Mouse (Mus musculus): Measurements from ENCODE around the gene B4galt2.
A peak's percentile ranks its signal among the peaks of the same experiment; 100 is the strongest.

The B4galt2 gene

GRCm38 (mm10) chr4:117906196-117906595 is 22.9 kb upstream of the B4galt2 start:
- DNase-seq, result peak; percentile 12

- DNase-seq, result no peak
These were observed 21.5 kb upstream of the B4galt2 start for GRCm38 (mm10) chr4:117904761-117905160.

DNA sequence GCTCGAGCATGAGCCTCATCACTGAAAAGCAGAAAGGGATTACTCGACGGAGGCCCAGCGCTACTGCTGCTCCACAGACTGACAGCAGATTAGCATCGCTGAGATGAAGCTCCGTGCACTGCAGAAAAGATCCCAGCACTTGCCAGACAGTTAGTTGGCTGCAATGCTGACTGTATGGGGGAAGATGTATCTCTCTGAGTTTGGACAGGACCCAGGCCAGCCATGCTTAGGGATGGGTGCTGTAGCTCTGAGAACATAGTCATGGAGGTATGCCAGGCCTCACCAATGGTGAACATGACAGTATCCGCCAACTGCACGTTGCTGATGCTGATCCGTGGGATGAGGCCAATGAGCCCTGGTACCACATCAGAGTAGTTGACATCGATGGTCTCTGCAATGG is 20.8 kb upstream of the B4galt2 start:
- DNase-seq, result no peak

DNA sequence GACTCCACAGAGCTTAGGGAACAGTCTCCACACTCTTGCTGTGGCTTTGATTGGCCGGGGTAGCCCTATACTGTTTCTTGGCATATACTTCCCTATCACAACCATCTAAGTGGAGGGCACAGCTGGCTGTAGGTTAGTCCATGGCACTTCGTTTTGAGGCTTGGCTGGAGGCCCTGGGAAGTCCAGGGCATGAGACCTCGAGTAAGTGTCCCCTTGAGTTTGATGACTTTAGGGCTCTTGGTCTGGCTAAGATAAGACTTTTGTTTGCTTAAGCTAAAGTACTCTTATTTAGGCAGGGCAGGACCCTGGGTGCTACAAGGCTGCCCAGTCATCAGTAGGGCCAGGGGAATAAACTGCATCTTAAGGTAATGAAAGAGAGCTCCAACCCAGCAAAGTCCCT is 14.8 kb upstream of the B4galt2 start:
- no peak for DNase-seq

DNA sequence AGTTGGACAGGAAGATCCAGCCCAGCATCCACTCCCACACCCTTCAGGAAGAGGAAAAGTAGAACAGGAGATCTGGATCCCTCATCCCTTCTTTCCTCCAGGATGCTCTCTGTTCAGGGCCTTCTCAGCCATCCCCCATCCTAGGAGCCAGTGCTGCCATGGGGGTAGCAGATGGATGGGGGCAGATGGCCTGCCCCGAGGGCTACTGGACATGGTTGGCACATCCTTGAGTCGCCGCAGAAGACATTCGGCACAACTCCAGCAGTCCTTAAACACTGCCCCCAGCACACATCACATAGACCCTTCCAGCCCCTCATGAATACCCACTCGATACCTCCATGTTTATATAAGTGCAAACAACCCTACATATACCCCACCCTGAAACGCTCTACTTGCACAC is 12.7 kb upstream of the B4galt2 start:
- DNase-seq, result no peak

- DNase-seq, result no peak
These were observed 12.1 kb upstream of the B4galt2 start for GRCm38 (mm10) chr4:117895339-117895738.

DNA sequence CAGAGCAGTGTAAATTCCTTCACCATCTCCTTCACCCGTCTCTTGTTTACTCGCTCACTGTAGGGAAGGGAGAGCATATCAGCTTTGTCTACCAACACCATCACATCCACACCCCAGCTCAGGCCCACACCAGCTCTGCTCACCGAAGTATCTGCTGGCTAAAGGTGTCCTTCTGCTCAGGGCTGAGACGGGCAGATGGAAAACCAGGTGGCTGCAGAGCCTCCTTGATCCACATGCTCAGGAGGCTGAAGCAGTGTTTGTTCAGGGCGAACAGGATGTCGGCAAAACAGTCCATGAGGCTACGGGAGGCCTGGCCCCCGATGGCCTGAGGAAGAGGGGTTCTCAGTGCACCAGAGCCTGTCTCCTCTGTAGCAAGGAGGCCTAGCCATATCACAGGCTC is 11.3 kb upstream of the B4galt2 start:
- no peak for DNase-seq

DNA sequence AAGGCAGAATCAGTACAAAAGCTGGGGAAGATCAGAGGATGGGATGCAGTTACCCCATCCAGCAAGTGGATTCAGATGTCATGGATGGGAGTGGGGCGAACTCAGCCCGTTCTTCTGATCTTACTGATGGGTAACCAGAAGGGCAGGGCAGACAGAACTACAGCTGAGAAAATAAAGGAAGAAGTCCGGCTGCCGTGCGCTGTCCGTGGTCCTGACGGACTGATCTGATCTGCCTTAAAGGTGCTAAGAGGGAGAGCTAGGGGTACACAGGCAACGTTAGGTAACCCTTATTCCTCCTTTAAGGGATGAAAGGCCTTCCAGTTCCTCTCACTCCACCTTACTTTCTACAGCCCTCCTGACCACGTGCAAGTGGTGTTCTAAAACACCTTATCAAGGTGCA is 10.1 kb upstream of the B4galt2 start:
- peak; percentile 62 for DNase-seq

- peak; percentile 82 for DNase-seq
These were observed 8.5 kb upstream of the B4galt2 start, which contains the start of gene Dph2 for GRCm38 (mm10) chr4:117891738-117892161. Gene Dph2, minus strand, starts transcription at chr4:117892032.

DNA sequence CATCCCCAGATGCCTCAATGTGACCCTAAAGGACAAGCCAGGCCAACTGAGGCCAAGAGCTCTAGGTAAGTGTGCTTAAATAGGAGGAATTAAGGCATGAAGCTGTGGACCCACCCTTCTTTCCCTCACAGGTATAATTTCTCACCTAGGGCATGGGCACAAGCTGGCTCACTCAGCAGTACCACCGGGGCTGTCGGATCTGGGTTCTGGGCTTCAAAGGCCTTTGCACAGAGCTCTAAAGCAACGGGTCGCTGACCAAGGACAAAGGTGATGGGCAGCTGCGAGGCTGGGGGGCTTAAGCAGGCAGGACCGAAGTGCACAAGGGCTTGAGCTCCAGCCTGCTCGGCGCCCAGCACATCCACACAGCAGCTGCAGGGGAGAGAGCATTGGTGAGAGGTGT is 7.5 kb upstream of the B4galt2 start:
- DNase-seq, result no peak

DNA sequence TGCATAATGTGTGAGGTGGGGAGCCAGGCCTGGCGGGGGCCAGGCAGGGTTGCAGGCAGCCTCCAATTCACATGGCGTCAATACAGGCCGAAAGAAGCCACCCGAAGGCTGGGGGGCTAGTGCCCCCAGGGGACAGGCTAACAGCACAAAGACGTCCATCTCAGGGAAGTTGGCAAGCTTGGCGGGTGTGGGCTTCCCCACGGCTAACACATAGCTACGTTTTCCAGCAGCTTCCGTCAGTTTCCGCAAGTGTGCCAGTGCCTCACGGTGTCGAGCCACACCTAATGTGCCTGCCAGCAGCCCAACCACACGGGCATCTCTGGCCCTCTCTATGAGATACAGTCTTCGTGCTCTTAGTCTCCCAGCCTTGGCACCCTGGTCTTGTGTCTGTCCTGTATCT is 6.7 kb upstream of the B4galt2 start:
- DNase-seq, result no peak

DNA sequence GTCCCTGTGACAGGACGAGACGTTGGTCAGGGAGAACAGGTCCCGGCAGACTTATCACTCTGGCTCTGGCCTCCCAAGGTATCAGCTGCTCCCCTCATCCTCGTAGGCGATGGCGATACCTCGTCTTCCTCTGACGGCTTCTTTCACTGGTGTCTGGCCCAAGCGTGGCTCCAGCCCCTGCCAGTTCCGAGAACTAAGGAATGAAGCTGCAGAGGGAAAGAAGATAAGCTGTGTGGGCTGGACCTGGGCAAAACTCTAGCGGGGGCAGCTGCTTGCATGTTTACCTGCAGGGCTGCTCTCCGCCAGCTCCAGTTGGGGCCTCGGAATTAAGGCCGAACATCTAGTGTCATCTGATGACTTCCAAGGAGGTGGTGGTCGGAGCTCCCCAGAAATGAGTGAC is 6.2 kb upstream of the B4galt2 start:
- DNase-seq, result no peak

- no peak for DNase-seq
These were observed 4.6 kb upstream of the B4galt2 start for GRCm38 (mm10) chr4:117887920-117888319.

DNA sequence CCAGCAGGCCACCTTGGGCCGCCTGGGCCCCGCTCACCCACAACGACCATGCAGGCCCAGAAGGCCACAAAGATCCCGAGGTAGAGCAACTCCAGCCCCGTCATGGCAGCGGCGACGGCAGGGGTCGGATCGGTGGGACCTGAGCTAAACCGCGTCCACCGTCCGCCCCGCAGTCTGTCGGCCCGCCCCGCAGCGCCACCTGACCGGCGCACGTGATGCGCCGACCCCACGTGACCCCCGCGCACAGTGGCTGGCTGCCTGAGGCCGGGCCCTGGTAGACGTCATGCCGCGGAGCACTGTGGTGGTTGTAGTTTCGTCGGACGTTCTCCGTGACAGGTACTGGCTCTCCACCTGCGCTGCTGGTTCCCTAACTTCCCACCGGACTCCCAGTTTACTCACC is 3.8 kb upstream of the B4galt2 start, which contains the start of gene Atp6v0b:
Atp6v0b (minus strand) TSS at position 201 of the 400 bp plus-strand sequence.
- DNase-seq, result peak; percentile 96

- no peak for DNase-seq
These were observed 3.4 kb upstream of the B4galt2 start for GRCm38 (mm10) chr4:117886644-117887043.

DNA sequence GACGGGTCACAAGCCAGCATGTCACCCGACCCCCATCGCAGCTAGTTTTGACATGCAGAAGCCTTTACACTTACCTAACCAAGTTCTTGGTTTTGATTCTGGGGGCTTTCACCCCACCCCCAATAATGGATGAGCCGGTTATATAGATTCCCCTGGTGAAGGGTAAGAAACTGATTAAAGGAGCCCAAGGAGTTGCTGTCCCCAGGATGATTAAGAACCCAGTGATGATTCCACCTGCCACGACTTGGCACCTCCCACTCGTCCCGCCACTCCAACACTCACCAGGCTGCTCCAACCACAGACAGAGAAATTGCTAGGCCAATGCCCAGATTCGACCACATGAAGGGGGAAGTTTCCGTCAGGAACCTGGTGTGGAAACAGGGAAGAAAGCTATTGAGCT is 2.7 kb upstream of the B4galt2 start:
- no peak for DNase-seq

- no peak for DNase-seq
These were observed 1.8 kb upstream of the B4galt2 start for GRCm38 (mm10) chr4:117885093-117885492.

DNA sequence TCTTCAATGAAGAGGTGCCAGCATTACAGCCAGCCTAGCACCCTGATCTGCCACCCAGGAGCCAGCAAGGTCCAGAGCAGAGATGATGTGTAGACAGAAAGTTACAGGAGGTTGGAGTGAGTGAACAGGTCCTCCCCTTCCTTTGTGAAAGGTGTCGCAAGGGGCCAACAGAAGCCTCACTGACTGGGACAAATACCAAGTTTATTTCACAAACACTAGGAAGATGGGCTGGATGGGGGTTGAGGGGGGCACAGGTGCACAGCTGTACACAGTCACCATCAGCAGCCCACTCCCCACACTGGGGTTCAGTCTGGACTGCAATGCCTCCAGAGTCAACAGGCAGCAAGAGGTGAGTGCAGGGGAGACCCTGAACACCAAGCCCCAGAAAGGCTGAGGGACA is 859 bp upstream of the B4galt2 start:
- no peak for DNase-seq

DNA sequence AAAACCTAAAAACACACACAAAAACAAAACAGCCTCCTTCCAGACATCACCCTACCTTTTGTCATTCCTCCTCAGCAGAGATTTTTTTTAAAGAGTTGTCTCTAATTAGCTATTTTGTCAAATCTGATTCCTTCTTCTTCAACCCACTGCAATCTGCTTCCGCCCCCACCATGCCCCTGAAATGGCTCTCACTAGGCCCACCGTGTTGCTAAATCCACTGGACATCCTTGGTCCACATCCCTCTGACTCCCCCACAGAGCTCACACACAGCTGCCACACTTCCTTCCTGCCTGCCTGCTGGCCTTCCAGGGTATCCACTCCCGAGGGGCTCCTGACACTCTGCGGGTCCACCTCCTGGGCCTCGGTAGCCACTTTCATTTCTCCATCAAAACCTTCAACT is 4.6 kb downstream of the B4galt2 start:
- DNase-seq, result no peak

- no peak for DNase-seq
These were observed 5.0 kb downstream of the B4galt2 start for GRCm38 (mm10) chr4:117878301-117878700.

DNA sequence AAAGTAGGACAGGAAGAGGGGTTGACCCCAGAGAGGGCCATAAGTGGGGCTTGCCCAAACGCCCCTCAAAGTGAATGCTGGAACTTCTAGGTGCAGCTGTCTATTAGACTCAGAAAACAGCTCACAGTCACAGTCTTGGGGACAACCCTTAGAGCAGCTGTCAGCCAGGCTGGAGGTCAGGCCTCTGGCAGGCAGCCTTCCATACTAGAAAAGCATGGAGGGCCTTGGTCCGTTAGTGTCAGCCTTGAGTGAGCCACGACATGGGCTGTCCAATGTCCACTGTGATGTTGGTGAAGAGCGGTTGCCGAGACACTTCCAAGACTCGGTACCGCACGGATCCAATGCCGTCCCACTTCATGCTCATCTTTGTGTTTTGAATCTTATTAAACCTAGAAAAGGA is 9.7 kb downstream of the B4galt2 start:
- no peak for DNase-seq

DNA sequence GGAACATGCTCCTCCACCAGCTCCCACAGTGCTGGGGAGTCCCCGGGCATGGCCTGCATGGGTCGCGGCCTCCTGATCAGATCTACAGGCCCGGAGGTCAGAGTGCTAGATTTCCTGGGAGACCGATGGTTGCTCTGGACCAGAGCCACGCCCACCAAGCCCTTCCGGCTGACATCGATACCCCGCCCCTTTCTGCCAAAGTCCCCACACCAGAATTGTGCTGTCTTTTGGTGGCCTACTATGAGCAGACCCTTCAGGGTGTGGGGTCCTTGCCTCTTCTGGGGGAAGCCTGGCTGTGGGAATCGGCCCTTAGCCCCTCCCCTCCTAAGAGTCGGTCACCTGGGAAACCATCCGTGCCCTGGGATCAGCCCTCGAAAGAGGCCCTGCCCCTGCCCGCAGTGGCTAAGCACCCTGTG is 10.8 kb downstream of the B4galt2 start, which contains the start of gene Ccdc24:
Ccdc24 (minus strand) TSS at position 87 of the 416 bp plus-strand sequence.
- peak; percentile 59 for DNase-seq

- DNase-seq, result no peak
These were observed 11.5 kb downstream of the B4galt2 start for GRCm38 (mm10) chr4:117871787-117872186.

DNA sequence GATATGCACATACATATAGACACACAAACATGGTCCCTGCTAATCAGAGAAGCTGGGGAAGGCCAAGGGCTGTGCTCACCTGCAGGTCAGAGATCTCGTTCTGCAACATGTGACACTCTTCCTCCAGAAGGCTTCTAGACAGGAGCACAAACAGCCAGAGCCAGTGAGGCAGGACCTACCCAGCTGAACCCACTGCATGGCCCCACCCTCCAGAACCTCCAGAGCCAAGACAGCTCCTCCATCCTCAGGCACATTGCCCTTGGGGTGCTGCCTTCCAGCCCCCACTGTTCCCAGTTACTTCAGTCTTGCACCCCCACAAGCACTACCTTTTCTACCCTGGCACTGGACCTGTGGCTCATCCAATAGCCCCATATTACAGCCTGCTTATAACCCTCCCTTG is 12.8 kb downstream of the B4galt2 start:
- no peak for DNase-seq

DNA sequence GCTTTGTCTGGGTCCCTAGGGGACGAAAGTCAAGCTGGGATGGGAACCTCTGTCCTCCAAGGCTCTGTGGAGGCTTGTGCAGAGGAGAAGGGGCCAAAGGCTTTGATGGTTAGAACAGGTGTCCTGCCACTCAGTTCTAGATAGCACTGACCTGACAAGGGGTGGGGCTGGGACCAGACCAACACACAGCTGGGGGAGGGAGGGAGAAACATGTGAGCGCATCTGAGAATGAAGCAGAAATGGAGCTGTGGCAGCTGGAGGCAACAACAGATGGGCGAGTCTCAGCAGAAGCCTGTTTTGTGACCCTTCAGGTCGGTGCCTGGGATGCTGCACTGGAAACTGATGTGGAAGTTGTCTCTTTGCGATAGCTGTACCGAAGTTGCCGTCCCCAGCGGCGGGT is 14.0 kb downstream of the B4galt2 start:
- no peak for DNase-seq

DNA sequence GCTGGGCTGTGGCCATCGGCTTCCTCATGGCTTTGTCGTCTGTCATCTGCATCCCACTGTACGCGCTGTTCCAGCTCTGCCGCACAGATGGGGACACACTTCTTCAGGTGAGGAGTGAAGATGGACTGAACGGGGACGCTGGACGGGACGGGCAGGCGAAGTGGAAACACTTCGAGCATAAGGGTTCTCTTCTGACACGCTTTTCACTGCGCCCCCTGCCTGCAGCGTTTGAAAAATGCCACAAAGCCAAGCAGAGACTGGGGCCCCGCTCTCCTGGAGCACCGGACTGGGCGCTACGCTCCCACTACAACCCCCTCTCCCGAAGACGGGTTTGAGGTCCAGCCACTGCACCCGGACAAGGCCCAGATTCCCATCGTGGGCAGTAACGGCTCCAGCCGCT is 15.5 kb downstream of the B4galt2 start:
- peak; percentile 67 for DNase-seq
